Mouse (Mus musculus) spleen, adult 12 weeks (tissue): ENCODE data around the gene Tesc.

Experiments used
- DNase-seq: peaks from one replicate; pipeline ENCODE4 v3.0.0; 2022; ENCODE audit warnings: low spot score

The Tesc gene

GRCm38 (mm10) chr5:118076721-118077592, 49.4 kb downstream of the Tesc start:
- no peak for DNase-seq

DNA sequence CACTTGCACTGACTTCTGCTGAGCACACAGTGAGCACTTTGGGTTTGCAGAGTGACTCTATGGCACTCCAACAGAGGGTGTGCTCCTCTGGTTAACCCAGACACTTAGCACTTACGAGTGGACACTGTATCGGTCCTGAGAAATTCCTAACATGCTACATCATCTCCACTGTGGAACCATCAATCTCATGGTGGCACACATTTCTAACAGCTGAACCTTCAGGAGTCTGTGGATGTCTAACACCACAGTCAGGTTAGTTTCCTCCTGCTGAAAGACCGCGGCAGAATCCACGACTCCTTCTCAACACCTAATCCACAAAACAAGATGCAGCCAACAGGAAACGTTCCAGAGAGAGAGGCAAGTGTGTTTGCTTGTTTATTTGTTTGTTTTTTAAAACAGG, 51.0 kb downstream of the Tesc start:
- no peak for DNase-seq

DNA sequence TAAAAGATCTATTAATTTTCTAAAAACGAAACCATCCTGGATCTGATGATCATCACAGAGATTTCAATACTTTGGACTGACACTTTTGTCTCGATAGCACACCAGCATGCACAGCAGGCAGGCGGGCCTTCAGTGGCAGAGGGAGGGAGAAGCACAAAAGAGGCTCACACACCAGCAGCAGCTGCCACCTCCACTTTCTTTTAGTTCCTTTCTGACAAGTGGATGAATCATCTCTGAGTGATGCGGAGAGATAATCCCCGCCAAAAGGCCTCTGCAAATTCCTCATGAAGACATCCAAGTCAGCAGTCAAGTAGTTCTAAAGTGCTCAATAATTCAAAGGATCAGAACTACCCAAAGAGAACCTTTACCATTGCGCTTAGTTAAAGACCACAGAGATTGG, 51.8 kb downstream of the Tesc start:
- no peak for DNase-seq

- DNase-seq: no peak
Measured at GRCm38 (mm10) chr5:118079839-118080250, 52.3 kb downstream of the Tesc start.

DNA sequence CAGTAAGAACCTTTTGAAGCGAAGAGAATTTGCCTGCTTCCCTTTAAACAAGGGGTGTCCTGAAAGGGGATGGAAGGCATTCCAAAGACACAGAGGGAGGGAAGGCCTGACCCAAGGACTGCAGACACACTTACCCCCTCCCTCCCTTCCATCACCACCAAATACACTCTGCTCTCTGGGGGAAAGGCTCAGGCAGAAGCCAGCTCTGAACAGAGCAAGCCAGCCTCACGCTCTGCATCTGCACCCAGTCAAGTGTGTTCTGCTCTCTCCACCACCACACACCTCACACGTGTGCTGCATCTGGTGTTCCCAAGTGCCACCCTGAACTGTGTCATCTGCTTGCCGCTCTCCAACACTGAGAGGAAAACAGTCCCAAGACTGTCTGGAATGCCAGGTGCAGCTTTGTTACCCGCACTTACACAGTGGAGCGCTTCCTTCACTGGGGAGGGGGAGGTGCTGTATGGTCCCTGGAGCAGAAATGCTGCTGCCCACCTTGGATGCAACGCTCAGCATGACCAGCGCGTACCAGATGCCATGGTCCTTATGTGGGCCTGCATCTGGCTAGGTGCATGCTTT, 53.9 kb downstream of the Tesc start:
- DNase-seq: no peak

- DNase-seq: no peak
Measured at GRCm38 (mm10) chr5:118081996-118082395, 54.5 kb downstream of the Tesc start.

GRCm38 (mm10) chr5:118083060-118083638, 55.6 kb downstream of the Tesc start:
- no peak for DNase-seq

GRCm38 (mm10) chr5:118084171-118084727, 56.7 kb downstream of the Tesc start:
- DNase-seq: no peak

- DNase-seq: no peak
Measured at GRCm38 (mm10) chr5:118085313-118085712, 57.8 kb downstream of the Tesc start.

DNA sequence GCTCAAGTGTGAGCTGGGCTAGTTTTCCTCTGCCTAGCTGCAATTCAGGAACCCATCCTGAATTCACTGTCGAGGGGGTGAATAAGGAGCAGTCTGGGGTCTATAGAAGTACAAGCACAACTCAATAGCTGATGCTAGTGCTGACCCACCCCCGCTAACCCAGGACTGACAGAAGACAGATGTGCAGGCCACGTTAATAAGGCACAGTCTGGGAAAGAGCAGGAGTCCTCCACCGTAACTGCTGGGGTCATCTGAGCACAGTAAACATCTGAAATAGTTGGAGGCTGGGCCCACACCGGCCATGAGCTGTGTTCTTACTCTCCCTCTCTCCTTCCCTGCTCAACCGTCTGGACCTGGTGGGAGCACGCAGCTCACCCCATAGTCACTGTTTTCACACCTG, 59.4 kb downstream of the Tesc start:
- DNase-seq: no peak

- DNase-seq: no peak
Measured at GRCm38 (mm10) chr5:118089102-118089501, 61.6 kb downstream of the Tesc start.

DNA sequence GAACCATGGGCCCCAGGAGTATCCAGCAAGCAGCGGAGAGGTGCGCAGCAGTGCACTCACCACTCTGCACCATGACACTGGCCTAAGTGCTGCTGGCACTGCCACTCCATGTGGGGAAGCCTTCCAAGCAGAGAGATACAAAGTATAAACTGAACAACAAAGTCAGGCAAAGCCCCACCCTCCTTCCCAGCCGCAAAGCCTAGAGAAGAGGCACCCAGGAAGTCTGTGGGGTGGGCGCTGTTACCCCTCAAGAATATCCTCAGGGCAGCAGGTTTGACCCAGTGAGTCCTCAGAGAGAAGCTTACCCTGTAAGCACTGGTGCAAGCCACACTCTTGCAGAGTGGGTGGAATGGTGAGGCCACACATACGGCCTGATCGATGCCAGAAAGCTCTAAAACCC, 62.6 kb downstream of the Tesc start:
- DNase-seq: no peak

GRCm38 (mm10) chr5:118090837-118091236, 63.3 kb downstream of the Tesc start:
- peak; percentile 29 for DNase-seq

- DNase-seq: no peak
Measured at GRCm38 (mm10) chr5:118093321-118094035, 65.9 kb downstream of the Tesc start.

DNA sequence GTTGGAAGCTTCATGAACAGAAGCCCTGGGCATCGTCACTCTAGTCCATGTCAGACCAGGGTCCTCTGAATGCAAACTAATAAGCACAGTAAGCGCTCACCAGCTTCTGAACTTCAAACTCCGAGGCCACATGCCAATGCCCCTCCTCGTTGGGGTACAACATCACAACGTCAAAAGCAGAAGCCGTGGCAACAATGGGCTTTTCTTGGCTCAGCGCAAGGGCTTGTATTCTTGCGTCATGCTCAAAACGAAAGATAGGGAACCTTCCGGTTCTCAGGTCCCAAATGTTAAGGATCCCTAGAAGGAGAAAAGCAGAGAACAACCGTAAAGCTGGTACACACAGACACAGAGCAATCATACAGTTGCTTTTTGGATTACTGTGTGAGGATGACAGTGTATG, 67.9 kb downstream of the Tesc start:
- no peak for DNase-seq

DNA sequence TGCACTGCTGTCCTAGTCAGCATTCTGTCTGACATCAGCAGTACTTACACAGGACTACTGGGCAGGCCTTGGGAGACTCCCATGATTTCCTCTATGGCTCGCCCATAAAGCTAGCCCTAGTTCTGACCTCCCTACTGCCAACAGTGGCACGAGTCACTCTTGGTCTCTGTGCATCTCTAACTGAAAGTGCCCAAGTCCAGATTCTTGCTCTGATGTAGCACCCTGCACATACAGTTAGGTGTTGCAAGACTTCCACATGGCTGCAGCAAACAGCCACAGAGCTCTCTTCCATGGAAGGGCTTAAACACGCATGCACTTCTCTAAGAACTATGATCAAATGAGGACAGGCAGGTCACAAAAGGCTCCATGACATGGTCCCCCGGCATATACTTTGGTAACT, 68.3 kb downstream of the Tesc start:
- no peak for DNase-seq

DNA sequence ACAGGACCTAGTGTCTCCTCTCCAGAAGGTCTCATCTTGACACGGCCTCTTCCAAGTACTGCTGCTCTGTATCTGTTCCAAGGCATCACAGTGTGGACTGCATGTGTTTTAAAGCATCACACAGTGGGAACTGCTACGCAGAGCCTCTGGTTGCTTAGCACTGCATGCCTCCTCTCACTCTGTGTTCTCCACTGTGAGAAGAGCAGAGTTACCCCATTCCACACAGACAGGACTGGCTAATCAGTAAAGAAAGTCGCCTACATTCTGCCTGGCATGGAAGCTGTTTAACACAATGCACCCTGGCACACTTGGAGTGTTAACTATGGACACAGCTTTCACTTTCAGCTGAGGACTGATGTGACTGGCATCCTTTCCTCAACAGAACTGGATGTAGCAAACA, 68.8 kb downstream of the Tesc start:
- no peak for DNase-seq

GRCm38 (mm10) chr5:118099069-118099869, 71.7 kb downstream of the Tesc start:
- DNase-seq: no peak

DNA sequence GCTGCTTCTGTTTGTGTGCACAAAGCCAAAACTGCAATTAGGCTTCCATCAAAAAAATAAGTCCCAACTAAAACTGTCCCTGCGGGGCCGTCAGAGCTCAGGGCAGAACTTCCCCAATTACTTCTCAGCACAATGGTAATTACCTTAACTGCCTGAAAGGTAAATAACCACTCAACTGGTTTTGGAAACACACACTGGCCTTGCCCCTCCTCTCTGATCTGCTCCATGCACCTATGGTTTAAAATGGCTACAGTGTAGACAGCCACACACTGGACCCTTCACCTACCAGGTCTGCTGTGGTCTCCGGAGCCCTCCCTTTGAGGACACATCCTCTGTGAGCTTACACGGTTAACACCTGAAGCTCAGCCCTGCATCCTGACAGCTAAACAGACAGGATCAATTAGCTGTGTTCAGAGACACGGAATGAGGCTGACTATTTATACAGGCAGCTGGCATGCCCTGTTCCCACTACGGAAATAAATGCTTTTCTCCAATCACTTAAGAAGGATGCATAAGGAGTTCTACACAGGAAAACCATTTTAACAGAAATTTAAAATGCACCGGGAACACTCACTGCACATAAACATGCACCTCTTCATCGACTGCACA, 72.4 kb downstream of the Tesc start:
- DNase-seq: no peak

GRCm38 (mm10) chr5:118105536-118105935, 78.0 kb downstream of the Tesc start:
- no peak for DNase-seq

GRCm38 (mm10) chr5:118106667-118107066, 79.1 kb downstream of the Tesc start:
- DNase-seq: no peak
